Mouse (Mus musculus): Measurements from ENCODE around the gene Cep41.

The Cep41 gene

DNA sequence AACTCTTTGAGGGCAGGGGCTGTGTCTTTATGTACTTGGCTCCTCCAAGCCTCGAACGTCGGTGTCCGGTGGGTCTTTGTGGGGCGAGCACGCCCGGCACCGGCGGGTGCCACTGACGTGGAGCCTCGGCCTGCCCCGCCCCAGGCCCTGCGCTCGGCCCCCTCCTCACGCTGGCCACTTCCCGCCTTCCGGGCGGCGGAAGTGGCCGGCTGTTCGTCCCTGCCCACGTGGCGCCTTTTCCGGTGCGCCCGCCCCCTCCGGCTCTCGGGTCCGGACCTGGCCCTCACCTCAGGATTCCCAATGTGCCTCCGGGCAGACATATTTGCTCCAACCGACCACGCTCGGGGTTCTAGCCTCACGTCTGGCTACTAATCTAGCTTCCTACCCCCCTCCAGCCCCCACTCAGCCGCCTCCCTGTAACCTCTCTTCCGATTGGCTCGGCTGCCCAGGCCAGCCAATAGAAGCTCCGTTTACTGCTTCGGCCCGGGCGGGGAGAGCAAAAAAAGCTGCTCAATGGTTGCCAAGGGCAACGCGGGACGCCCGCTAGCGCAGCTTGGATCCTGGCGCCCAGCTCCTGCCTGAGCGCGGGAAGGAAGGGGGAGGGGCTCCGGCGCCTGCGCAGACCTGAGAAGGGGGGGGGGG lies at the start of gene Cep41:
Cep41 (minus strand) TSS at position 400 of the 642 bp plus-strand sequence.
- DNase-seq (ENCODE audit: low spot score in 2 of 2) = peak; percentile 94 to 95

GRCm38 (mm10) chr6:30739177-30739747 lies 45.7 kb upstream of the Cep41 start:
- DNase-seq (ENCODE audit: low spot score in 2 of 2) = no peak

DNA sequence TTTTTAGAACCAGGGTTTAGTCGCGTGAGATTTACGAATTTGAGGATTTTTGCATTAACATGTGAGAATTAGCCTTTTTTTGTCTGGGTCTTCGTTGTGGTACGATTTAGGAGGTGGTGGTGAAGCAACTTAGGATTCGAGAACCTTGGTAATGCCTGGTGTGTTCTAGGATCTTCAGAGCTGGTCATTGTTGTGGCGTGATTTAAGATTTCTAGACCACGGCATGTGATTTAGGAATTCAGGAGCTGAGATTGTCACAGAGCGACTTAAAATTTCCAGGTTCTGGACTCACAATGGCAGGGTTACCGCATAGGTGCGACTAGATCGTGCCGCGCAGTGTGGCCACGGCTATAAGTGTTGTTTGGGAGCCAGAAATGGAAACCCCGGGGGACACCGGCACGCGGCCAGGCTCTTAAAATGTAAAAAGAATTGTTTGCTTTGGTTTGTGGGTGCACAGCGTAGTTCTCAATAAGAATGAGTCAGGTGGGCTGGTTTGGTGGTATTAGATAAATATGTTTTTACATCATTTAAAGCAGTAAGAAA lies 45.0 kb upstream of the Cep41 start:
- DNase-seq (ENCODE audit: low spot score in 2 of 2) = no peak

GRCm38 (mm10) chr6:30737548-30738463 lies 44.3 kb upstream of the Cep41 start:
- DNase-seq (ENCODE audit: low spot score in 2 of 2) = peak; percentile 26 to 32

DNA sequence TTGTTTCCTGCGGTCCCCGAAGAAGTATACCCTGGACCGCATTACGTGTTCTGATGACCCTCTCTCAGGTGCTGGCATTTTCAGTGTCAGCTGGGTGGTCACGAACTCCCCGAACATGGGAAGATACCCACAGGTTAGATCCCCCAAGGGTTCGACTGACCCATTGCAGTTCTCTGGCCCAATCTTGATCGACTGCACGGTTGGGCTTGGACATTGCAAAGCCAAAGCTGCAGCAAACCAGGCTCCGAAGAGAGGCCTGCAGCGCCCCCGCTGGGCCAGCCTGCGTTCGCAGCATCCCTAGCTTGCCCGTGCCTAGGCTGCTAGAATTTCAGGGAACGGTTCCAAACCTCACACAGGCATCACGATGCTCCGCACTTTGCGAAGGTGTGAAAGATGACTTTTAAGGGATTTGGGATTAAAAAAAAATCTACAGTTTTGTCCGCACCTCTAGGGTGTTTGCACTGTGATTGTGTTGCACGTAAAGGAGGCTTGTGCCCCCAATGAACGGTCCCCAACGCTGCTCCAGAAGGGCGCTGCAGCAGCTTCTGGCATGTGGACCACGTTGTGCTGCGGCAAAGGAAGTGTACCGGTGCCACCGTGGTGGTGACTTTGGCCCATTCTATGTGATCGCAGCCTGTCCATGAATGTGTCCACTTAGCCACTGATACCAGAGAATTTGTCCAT lies 43.5 kb upstream of the Cep41 start:
- peak; percentile 34 for DNase-seq (ENCODE audit: low spot score in 2 of 2)

DNA sequence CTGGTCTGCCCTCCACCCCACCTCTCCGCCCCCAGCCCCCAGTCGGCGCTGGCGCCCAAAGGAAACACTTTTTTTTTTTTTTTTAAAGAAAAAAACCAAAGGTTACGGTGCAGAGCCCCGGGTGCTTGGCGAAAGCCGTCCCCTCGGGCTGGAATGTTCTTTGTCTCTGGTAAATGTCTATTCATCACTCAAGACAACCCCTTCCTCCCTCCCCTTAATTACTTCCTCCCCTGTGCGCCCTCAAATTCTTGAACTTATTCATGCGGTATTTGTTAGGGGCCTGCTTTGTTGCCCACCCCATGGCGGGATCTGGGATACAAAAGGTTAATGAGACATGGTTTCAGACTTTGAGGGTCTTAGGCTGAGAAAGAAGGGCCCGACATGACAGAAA lies 42.8 kb upstream of the Cep41 start:
- DNase-seq (ENCODE audit: low spot score in 2 of 2) = no peak

GRCm38 (mm10) chr6:30735728-30736371 lies 42.3 kb upstream of the Cep41 start:
- DNase-seq (ENCODE audit: low spot score in 2 of 2) = no peak

DNA sequence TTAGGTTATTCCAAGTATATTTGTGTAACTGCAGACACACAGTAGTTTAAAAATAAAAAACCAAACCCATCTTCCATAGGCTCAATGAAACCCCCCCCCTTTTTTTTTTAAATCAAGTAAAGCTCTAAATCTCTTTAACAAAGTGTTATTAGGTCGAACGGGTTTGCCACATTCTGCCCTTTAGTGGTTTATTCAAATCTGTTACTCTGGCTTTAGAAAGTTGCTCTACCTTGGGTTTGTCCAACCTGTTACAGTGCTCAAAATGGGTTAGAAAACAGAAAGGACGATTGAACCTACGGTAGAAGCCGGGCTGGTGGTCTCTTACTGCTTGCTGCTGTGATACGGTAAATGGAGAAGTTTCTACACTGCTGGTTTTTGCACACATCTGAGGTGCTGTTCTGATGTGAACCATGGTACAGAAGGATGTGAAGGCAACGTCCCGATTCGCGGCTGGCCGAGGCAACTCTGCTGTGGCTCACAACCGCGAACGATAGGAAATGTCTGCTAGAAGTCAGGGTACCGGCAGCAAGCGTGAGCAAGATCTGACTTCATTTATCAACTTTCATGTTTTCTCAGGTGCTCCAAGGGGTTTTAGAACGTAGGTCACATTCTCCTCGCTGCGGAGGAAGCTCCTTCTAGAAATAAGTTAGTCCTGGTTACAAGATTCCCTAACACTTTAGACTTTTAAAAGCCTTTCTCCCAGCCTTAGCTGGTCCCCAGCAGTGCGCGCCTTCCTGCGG lies 41.6 kb upstream of the Cep41 start:
- no peak for DNase-seq (ENCODE audit: low spot score in 2 of 2)

DNA sequence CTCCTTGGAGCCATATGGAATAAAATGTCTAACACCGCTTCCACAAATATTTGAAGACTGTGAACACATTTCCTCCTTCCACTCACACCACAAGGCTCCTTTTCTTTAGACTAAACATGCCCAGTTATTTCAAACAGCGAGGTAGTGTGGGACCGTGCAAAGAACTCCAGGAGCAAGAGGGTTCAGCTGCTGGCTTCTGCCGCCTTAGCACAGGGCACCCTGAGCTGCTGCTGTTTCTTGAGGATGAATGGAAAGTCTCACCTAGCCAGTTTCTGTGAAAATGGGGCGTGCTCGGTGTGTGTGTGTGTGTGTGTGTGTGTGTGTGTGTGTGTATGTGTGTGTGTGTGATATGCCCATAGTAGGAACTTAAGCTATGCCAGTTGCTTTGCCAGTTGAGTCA lies 40.9 kb upstream of the Cep41 start:
- DNase-seq (ENCODE audit: low spot score in 2 of 2) = no peak

DNA sequence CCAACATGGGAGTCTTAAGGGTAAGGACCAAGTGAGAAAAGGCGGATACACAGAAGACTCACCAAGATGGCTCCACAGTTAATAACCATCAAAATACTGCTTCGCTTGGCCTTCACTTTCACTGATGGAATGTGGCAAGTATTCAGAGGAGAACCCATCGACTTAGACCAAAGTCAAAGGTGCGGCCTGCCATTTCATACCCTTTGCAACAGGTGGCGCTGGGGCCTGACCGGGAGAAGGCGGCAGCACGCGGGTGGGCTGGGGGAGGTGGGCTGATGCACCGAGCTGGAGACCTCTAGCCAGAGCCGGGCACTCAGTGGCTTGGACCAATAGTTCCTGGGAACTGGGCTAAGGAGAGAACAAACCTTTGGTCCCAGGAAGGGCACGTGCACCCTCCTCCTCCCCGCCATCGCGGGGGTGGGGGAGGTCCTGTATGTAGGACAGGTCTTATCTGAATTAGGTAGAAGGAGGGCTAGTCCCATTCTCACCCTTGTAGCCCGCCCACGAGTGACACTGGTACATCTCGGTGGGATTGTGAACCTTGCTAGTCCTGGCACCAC lies 39.1 kb upstream of the Cep41 start:
- DNase-seq (ENCODE audit: low spot score in 2 of 2) = no peak

GRCm38 (mm10) chr6:30730301-30730971 lies 36.9 kb upstream of the Cep41 start:
- no peak for DNase-seq (ENCODE audit: low spot score in 2 of 2)

GRCm38 (mm10) chr6:30723331-30723730 lies 29.8 kb upstream of the Cep41 start, which contains the start of gene Mest:
Mest (plus strand) TSS chr6:30723547.
- DNase-seq (ENCODE audit: low spot score in 2 of 2) = no peak

GRCm38 (mm10) chr6:30722385-30723164 lies 29.0 kb upstream of the Cep41 start:
- no peak for DNase-seq (ENCODE audit: low spot score in 2 of 2)

GRCm38 (mm10) chr6:30716796-30717195 lies 23.2 kb upstream of the Cep41 start:
- no peak for DNase-seq (ENCODE audit: low spot score in 2 of 2)

DNA sequence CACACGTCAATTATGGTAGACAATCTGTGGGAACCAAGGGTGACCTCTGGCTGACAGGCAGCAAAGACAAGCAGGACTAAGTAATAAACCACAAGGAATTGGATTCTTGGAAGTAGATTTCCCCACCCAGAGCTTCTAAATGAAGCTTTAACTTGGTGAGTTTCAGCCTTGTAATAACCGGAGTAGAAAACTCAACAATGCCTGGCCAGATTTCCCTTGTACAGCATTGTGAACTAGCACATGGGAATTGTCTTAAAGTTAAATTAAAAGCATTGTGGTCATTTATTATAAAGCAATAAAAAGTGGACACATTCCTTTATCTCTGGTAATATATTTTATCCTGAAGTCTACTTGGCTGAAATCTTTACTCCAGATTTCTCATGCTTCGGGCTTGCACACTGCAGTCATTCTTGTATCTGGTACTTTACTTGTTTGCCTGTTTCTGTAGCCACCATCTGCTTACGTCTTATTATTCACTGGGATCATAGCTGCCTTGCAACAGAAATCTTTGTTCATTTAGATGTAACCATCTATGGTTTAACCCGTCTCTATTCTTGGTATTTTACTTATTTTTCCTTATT lies 21.4 kb upstream of the Cep41 start:
- DNase-seq (ENCODE audit: low spot score in 2 of 2) = no peak

- no peak for DNase-seq (ENCODE audit: low spot score in 2 of 2)
Measured at GRCm38 (mm10) chr6:30713896-30714295, 20.3 kb upstream of the Cep41 start.

DNA sequence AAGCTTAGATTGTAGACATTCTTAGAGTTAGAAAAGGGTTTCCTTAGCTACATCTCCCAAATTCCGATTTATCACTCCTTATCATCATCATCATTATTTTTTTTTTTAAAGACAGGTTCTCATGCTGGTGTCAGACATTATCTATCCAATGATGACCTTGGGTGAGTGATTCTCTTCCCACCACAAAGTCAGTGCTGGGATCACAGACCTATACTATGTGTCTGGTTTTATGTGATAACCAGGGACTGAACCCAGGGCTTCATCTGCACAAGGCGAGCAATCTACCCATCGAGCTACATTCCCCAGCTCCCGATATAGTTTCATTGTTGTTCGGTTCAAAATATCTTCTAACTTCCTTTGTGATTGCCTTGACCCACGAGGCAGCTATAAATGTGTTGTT lies 19.9 kb upstream of the Cep41 start:
- no peak for DNase-seq (ENCODE audit: low spot score in 2 of 2)

- DNase-seq (ENCODE audit: low spot score in 2 of 2) = no peak
Measured at GRCm38 (mm10) chr6:30712484-30712883, 18.9 kb upstream of the Cep41 start.

DNA sequence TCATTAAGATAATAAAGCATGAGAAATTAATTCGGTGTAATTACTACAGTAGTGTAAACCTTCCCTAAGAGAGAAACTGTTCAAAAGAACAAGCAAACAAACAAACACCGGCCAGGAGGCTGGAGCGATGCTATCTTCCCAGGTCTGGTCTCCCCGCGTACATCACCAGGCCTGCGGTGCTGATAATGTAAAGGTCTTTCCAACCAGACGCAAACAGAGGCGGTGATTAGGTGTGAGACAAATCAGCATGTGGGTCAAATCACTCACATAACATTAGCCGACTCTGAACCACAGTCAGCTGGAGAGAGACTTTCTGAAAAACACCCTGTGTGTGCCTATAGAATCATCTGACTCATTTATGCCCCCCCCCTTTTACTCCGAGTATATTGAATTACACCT lies 17.8 kb upstream of the Cep41 start:
- no peak for DNase-seq (ENCODE audit: low spot score in 2 of 2)

Measured in natural killer cell, adult 2 months (primary cell).